Mouse (Mus musculus): ENCODE results near the gene Hsf5.

DNA sequence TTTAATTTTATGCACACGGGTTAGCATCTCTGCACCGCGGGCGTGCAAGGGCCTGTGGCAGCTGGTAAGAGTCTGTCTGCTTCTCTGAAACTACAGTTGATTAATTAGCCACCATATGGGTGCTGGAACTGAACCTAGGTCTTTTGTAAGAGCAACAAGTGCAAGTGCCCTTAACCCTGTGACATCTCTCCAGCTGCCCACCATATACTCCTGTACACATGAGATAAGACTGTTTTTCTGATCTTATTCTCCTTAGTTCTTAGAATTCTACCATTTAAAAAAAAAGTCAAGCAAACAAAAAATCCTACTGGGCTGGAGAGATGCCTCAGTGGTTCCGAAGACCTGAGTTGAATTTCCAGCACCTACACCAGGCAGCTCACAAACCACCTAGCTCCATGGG is 86.7 kb downstream of the Hsf5 start:
- no peak for TF ChIP-seq CTCF (IDR thresholded peaks at IDR 0.05; ENCODE audit: borderline replicate concordance, insufficient read depth, low read length)
- TF ChIP-seq POLR2A (IDR thresholded peaks at IDR 0.05; ENCODE audit: low read depth, low read length), result no peak

Measured in embryonic fibroblast, embryonic 13.5 days (primary cell).